Mouse (Mus musculus): ENCODE results near the gene Tlx3. TPM values are rescaled to one million over a fixed set of nuclear protein-coding genes. Genes with fewer than 3 reads are reported as not detected.

The Tlx3 gene
- total RNA-seq, 1 experiment from 2014 or later: not detected

- ATAC-seq (replicated peaks; ENCODE audit: insufficient number of reproducible peaks, low FRiP score, low TSS enrichment, poor library complexity, severe bottlenecking): no peak
Observed at GRCm38 (mm10) chr11:33199117-33199514, 4.3 kb downstream of the Tlx3 start.

DNA sequence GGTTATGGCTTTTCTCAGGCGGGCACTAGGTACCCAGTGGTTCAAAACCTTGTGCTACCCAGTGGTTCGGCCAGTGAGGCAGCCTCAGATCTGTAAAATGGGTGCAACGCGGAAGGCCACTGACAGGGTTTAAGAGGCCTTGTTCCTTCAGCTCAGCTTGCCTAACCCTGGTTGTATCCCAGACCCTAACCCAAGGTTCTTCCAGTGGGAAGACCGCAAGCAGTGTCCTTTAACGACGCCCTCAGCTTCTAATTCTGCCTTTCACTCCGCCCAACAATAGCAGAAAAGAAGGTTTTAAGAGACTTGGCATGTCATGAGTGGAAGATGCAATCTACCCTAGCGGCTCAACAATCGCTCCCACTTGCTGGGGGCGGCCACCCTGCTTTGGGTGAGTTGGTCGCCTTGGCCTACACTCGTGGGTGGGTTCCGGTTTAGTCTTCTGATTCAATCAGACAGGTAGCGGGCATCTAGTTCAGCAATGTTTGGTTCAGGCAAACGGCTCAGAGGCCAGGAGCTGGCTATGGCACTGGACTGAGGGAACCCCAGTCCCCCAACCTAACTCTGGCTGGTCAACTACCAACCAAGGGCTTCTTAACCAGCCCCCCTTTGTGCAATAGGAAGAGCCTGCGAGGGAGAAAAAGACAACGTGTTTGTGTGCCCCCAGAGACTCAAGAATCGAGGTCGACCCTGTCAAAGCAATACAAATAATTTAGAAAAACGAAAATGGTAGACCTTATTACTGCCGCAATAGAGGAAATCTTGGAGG lies 4.9 kb downstream of the Tlx3 start:
- no peak for ATAC-seq (replicated peaks; ENCODE audit: insufficient number of reproducible peaks, low FRiP score, low TSS enrichment, poor library complexity, severe bottlenecking)

GRCm38 (mm10) chr11:33197673-33198072 lies 5.7 kb downstream of the Tlx3 start:
- ATAC-seq (replicated peaks; ENCODE audit: insufficient number of reproducible peaks, low FRiP score, low TSS enrichment, poor library complexity, severe bottlenecking): no peak

DNA sequence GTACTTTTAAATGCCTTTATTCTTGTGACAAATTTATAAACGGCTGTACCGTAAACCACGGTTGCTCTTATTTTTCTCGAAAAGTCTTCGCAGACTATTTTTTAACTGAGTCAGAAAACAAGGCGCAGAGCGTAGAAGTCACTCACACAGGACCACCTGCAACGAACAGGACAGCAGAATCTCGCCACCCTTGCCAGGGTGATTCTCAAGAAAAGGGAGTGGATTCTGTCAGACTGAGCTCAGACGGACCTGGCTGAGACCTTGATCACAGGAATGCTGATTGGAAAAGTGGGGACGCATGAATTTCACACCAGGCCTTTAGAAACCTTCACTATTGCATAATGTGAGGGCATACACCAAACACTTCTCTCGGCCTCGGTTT lies 6.3 kb downstream of the Tlx3 start:
- ATAC-seq (replicated peaks; ENCODE audit: insufficient number of reproducible peaks, low FRiP score, low TSS enrichment, poor library complexity, severe bottlenecking): no peak

DNA sequence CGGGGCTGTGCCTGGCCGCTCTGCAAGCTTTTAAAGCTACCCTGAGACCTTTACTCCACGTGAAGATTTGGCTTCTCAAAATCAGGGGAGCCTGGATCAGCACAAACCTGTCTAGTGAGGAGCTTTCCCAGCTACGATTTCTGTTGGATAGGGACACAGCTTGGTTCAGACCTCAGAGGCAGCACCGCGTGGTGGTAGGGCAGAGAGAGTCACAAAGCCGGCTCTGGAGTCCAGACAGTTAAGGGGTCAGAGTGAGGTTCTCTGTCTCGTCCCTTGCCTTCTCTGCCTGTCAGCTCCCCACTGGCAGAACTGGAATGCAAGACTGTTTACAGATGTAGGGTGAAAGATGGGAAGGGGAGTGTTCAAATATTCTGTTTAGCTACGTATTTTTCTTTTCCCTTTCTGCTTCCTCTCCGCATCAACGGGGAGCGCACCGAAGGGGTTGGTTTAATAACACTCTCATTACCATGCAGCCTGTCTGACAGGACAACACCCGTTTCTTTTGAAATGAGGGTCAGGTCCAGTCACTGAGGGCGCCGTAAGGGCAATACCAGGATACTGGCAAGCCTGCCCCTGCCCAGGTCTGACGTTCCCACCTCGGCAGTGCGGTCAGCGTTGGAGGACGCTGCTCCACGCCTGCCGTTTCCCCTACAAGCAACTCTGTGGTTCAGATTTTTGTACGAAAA lies 6.8 kb downstream of the Tlx3 start:
- ATAC-seq (replicated peaks; ENCODE audit: insufficient number of reproducible peaks, low FRiP score, low TSS enrichment, poor library complexity, severe bottlenecking): no peak

- ATAC-seq (replicated peaks; ENCODE audit: insufficient number of reproducible peaks, low FRiP score, low TSS enrichment, poor library complexity, severe bottlenecking): no peak
Observed at GRCm38 (mm10) chr11:33195531-33196446, 7.6 kb downstream of the Tlx3 start.

GRCm38 (mm10) chr11:33195061-33195460 lies 8.3 kb downstream of the Tlx3 start:
- no peak for ATAC-seq (replicated peaks; ENCODE audit: insufficient number of reproducible peaks, low FRiP score, low TSS enrichment, poor library complexity, severe bottlenecking)

DNA sequence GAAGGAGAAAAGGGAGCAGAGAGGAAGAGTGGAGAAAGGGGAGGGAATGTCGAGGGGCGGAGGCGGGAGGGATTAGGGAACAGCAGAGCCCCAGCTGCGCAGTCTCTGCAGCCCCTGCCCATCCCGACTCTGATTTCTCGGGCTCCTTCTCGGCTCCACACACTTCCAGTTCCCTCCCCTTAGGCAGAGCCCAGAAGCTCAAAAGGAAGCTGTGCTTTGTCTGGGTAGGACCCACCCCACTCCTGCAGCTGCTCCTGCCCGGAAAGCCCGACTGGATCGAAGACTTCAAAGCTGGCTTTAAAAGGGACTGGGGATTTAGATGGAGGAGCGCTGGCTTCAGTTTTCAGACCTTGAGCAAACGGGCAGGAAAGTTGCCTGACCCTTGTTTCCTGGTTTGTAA lies 9.7 kb downstream of the Tlx3 start:
- ATAC-seq (replicated peaks; ENCODE audit: insufficient number of reproducible peaks, low FRiP score, low TSS enrichment, poor library complexity, severe bottlenecking): no peak

- ATAC-seq (replicated peaks; ENCODE audit: insufficient number of reproducible peaks, low FRiP score, low TSS enrichment, poor library complexity, severe bottlenecking): no peak
Observed at GRCm38 (mm10) chr11:33181804-33182203, 21.6 kb downstream of the Tlx3 start.

DNA sequence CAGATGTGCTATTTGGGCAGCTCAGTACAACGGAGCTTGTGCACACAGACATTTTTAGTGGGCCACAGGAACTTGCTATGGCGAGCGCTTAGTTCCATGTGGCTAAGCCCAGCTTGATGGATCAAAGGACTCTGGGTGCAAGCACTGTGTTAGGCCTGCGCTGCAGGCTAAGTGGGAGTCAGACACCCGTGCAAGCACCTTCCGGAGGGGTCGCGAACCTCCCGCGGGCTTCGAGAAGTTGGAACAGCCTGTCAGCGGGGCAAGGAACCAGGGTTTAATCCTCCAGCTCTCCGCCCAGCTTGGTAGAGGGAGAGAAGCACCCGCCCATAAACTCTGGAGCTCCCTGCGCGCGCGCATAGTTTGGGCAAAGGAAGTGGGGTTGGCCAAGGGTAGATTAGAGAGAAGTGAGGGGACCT lies 22.7 kb downstream of the Tlx3 start:
- ATAC-seq (replicated peaks; ENCODE audit: insufficient number of reproducible peaks, low FRiP score, low TSS enrichment, poor library complexity, severe bottlenecking): no peak

GRCm38 (mm10) chr11:33179802-33180201 lies 23.6 kb downstream of the Tlx3 start:
- ATAC-seq (replicated peaks; ENCODE audit: insufficient number of reproducible peaks, low FRiP score, low TSS enrichment, poor library complexity, severe bottlenecking): no peak

DNA sequence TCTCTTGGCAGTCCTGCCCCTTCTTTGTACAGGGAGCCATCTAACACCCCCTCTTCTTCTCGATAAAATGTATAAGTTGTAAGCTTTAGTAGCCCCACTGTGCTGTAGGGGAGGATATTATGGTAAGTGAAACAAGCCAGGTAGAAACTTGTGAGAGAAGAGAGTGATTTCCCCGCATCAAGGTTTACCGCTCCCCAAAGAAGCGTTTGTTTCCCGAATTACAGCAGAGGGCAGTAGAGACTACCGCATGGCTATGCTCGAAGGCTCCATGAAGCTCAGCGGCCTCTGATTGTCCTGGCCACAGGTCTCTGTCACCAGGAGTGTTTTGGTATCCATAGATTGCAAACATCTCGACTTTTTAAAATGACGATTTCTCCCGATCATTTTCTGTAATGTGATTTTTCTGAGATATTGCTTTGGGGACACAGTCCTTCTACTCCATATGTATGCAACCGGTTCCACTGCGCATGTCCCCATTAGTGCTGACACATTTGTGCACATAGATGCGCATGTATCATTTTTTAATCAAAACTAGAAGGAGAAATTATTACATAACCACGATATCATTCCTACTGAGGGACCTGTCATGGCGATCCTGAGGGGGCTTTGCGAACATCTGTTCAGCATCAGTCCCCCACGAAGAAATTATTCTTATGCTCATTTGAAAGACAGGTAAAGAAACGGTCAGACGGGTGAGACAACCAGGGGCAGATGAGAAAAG lies 26.7 kb downstream of the Tlx3 start:
- ATAC-seq (replicated peaks; ENCODE audit: insufficient number of reproducible peaks, low FRiP score, low TSS enrichment, poor library complexity, severe bottlenecking): no peak

GRCm38 (mm10) chr11:33175768-33176167 lies 27.6 kb downstream of the Tlx3 start:
- no peak for ATAC-seq (replicated peaks; ENCODE audit: insufficient number of reproducible peaks, low FRiP score, low TSS enrichment, poor library complexity, severe bottlenecking)

GRCm38 (mm10) chr11:33170489-33170888 lies 32.9 kb downstream of the Tlx3 start:
- ATAC-seq (replicated peaks; ENCODE audit: insufficient number of reproducible peaks, low FRiP score, low TSS enrichment, poor library complexity, severe bottlenecking): peak; percentile 73

- ATAC-seq (replicated peaks; ENCODE audit: insufficient number of reproducible peaks, low FRiP score, low TSS enrichment, poor library complexity, severe bottlenecking): peak; percentile 100
Observed at GRCm38 (mm10) chr11:33162998-33163506, 40.3 kb downstream of the Tlx3 start, which contains the start of gene Npm1. Gene Npm1 (minus strand): TSS chr11:33163206.

GRCm38 (mm10) chr11:33162211-33162997 lies 41.0 kb downstream of the Tlx3 start:
- 0 out of 2 replicates have a peak, but pooled peaks have one; percentile 36 for ATAC-seq (replicated peaks; ENCODE audit: insufficient number of reproducible peaks, low FRiP score, low TSS enrichment, poor library complexity, severe bottlenecking)

- ATAC-seq (replicated peaks; ENCODE audit: insufficient number of reproducible peaks, low FRiP score, low TSS enrichment, poor library complexity, severe bottlenecking): no peak
Observed at GRCm38 (mm10) chr11:33159741-33160140, 43.6 kb downstream of the Tlx3 start.

All from monocyte, adult 5-6 weeks (primary cell).